Mouse (Mus musculus) forebrain, embryonic 15.5 days (tissue): ENCODE data around the gene Rhbdf1. TPM values are rescaled to one million over a fixed set of nuclear protein-coding genes. Genes with fewer than 3 reads are reported as not detected.
A peak's percentile ranks its signal among the peaks of the same experiment; 100 is the strongest.

Experiments used
- ATAC-seq: fragments of 200-750 bp; cut with Nextera tagmentation; replicated peaks from 2 replicates; pipeline ENCODE4 v1.8.0; 2017; ENCODE audit warnings: mild to moderate bottlenecking, moderate TSS enrichment, moderate library complexity
- H3K27ac ChIP-seq: fragments of 300-500 bp; sonication (generic); replicated peaks from 2 replicates; pipeline ENCODE4 v1.5.1; 2015; ENCODE audit warnings: mild to moderate bottlenecking, inconsistent platforms
- H3K27me3 ChIP-seq: fragments of 300-500 bp; sonication (generic); 2 replicates; pipeline ENCODE4 v1.6.1; 2015; ENCODE audit warnings: inconsistent platforms
- H3K36me3 ChIP-seq: fragments of 300-500 bp; sonication (generic); 2 replicates; pipeline ENCODE4 v1.6.1; 2015; ENCODE audit warnings: mild to moderate bottlenecking, inconsistent platforms
- H3K4me1 ChIP-seq: fragments of 300-500 bp; sonication (generic); 2 replicates; pipeline ENCODE4 v1.6.1; 2015; ENCODE audit warnings: inconsistent platforms
- H3K4me2 ChIP-seq: fragments of 300-500 bp; sonication (generic); replicated peaks from 2 replicates; pipeline ENCODE4 v1.6.1; 2015; ENCODE audit warnings: mild to moderate bottlenecking, inconsistent platforms
- H3K4me3 ChIP-seq: fragments of 300-500 bp; sonication (generic); 2 replicates; pipeline ENCODE4 v1.5.1; 2015; ENCODE audit warnings: mild to moderate bottlenecking, inconsistent platforms
- H3K9ac ChIP-seq: fragments of 300-500 bp; sonication (generic); replicated peaks from 2 replicates; pipeline ENCODE4 v1.6.1; 2015; ENCODE audit warnings: mild to moderate bottlenecking, inconsistent platforms
- H3K9me3 ChIP-seq: fragments of 300-500 bp; sonication (generic); 2 replicates; pipeline ENCODE4 v1.6.1; 2016; ENCODE audit warnings: inconsistent platforms
- WGBS: fragments of 180-500 bp; shearing (Covaris S2); methylation state at CpG from one replicate; pipeline ENCODE4 v1.1.7; 2015; ENCODE audit warnings: mixed read lengths; 5-methylcytosine and 5-hydroxymethylcytosine counted together
- polyA plus RNA-seq: library from polyadenylated mRNA; unstranded; fragments of >200 nt; fragmentation: Nextera tagmentation; extraction: Ambion mirVana; gene quantifications from 2 replicates; pipeline ENCODE4 v1.2.1, GENCODE M21; 2015

Rhbdf1 gene
- polyA plus RNA-seq, 1 experiment from 2014 or later = 16.7 TPM

- no peaks in the 10 kb centered on the region for H3K27me3 ChIP-seq
- H3K4me3 ChIP-seq = no peak overlapping the region
- no peak overlapping the region for H3K27ac ChIP-seq
- H3K9ac ChIP-seq = no peak overlapping the region
- no peaks in the 10 kb centered on the region for H3K9me3 ChIP-seq
- no peak for ATAC-seq
- no peaks in the 10 kb centered on the region for H3K4me1 ChIP-seq
- H3K4me2 ChIP-seq = no peak overlapping the region
- peaks cover 40% of the 10 kb centered on the region for H3K36me3 ChIP-seq
- WGBS = 86% methylated on average over 8 of the region's 8 CpGs
These were observed 29.0 kb upstream of the Rhbdf1 start for GRCm38 (mm10) chr11:32250880-32251763.

GRCm38 (mm10) chr11:32248350-32248749 lies 26.2 kb upstream of the Rhbdf1 start:
- H3K4me2 ChIP-seq = no peak overlapping the region
- no peaks in the 10 kb centered on the region for H3K27me3 ChIP-seq
- no peaks in the 10 kb centered on the region for H3K4me1 ChIP-seq
- no peak overlapping the region for H3K27ac ChIP-seq
- H3K36me3 ChIP-seq = peaks cover 46% of the 10 kb centered on the region
- H3K9ac ChIP-seq = no peak overlapping the region
- no peaks in the 10 kb centered on the region for H3K9me3 ChIP-seq
- WGBS = 80% methylated on average over 3 of the region's 3 CpGs
- ATAC-seq = no peak
- H3K4me3 ChIP-seq = no peak overlapping the region

- Histone ChIP-seq H3K27ac (no peak overlapping the region), H3K27me3 (no peaks in the 10 kb centered on the region), H3K4me1 (no peaks in the 10 kb centered on the region), H3K4me3 (no peak overlapping the region), H3K36me3 (peaks cover 39% of the 10 kb centered on the region), H3K9ac (no peak overlapping the region), H3K4me2 (no peak overlapping the region), H3K9me3 (no peaks in the 10 kb centered on the region)
- ATAC-seq = no peak
These were observed 25.0 kb upstream of the Rhbdf1 start for GRCm38 (mm10) chr11:32247068-32247467.

GRCm38 (mm10) chr11:32245614-32246013 lies 23.5 kb upstream of the Rhbdf1 start:
- no peak overlapping the region for H3K4me2 ChIP-seq
- H3K27me3 ChIP-seq = no peaks in the 10 kb centered on the region
- no peak for ATAC-seq
- H3K9me3 ChIP-seq = no peaks in the 10 kb centered on the region
- no peaks in the 10 kb centered on the region for H3K4me1 ChIP-seq
- 95% methylated on average over 6 of the region's 6 CpGs for WGBS
- H3K4me3 ChIP-seq = no peak overlapping the region
- H3K36me3 ChIP-seq = peaks cover 44% of the 10 kb centered on the region
- no peak overlapping the region for H3K9ac ChIP-seq
- no peak overlapping the region for H3K27ac ChIP-seq

- no peaks in the 10 kb centered on the region for H3K4me1 ChIP-seq
- no peak for ATAC-seq
- H3K27me3 ChIP-seq = no peaks in the 10 kb centered on the region
- H3K9ac ChIP-seq = no peak overlapping the region
- H3K36me3 ChIP-seq = peaks cover 47% of the 10 kb centered on the region
- H3K4me3 ChIP-seq = no peak overlapping the region
- WGBS = 88% methylated on average over 1 of the region's 1 CpGs
- H3K27ac ChIP-seq = no peak overlapping the region
- H3K4me2 ChIP-seq = no peak overlapping the region
- no peaks in the 10 kb centered on the region for H3K9me3 ChIP-seq
These were observed 22.5 kb upstream of the Rhbdf1 start for GRCm38 (mm10) chr11:32244617-32245016.

- ATAC-seq = no peak
- Histone ChIP-seq H3K4me3 (no peak overlapping the region), H3K27ac (no peak overlapping the region), H3K27me3 (no peaks in the 10 kb centered on the region), H3K4me2 (no peak overlapping the region), H3K9me3 (no peaks in the 10 kb centered on the region), H3K36me3 (peaks cover 45% of the 10 kb centered on the region), H3K4me1 (no peaks in the 10 kb centered on the region), H3K9ac (no peak overlapping the region)
- 91% methylated on average over 3 of the region's 3 CpGs for WGBS
These were observed 22.0 kb upstream of the Rhbdf1 start for GRCm38 (mm10) chr11:32244064-32244463.

GRCm38 (mm10) chr11:32243205-32243955 lies 21.3 kb upstream of the Rhbdf1 start:
- 83% methylated on average over 7 of the region's 7 CpGs for WGBS
- H3K36me3 ChIP-seq = peaks cover 42% of the 10 kb centered on the region
- H3K9me3 ChIP-seq = no peaks in the 10 kb centered on the region
- no peak overlapping the region for H3K9ac ChIP-seq
- H3K27me3 ChIP-seq = no peaks in the 10 kb centered on the region
- H3K4me1 ChIP-seq = peaks cover 2% of the 10 kb centered on the region
- ATAC-seq = no peak
- no peak overlapping the region for H3K27ac ChIP-seq
- H3K4me3 ChIP-seq = no peak overlapping the region
- H3K4me2 ChIP-seq = no peak overlapping the region

- ATAC-seq = no peak
- H3K9ac ChIP-seq = no peak overlapping the region
- H3K36me3 ChIP-seq = peaks cover 36% of the 10 kb centered on the region
- no peak overlapping the region for H3K4me3 ChIP-seq
- no peak overlapping the region for H3K4me2 ChIP-seq
- no peaks in the 10 kb centered on the region for H3K27me3 ChIP-seq
- no peaks in the 10 kb centered on the region for H3K9me3 ChIP-seq
- 91% methylated on average over 3 of the region's 3 CpGs for WGBS
- H3K4me1 ChIP-seq = peaks cover 14% of the 10 kb centered on the region
- no peak overlapping the region for H3K27ac ChIP-seq
These were observed 20.1 kb upstream of the Rhbdf1 start for GRCm38 (mm10) chr11:32242209-32242608.

- peaks cover 22% of the 10 kb centered on the region for H3K4me1 ChIP-seq
- no peaks in the 10 kb centered on the region for H3K9me3 ChIP-seq
- peaks cover 30% of the 10 kb centered on the region for H3K36me3 ChIP-seq
- no peak overlapping the region for H3K4me2 ChIP-seq
- no peak overlapping the region for H3K27ac ChIP-seq
- no peak overlapping the region for H3K9ac ChIP-seq
- H3K4me3 ChIP-seq = no peak overlapping the region
- ATAC-seq = no peak
- H3K27me3 ChIP-seq = no peaks in the 10 kb centered on the region
These were observed 19.3 kb upstream of the Rhbdf1 start for GRCm38 (mm10) chr11:32241391-32241790.

- peak; percentile 35; the same call in 1 of the 2 replicates for ATAC-seq
These were observed 16.2 kb upstream of the Rhbdf1 start for GRCm38 (mm10) chr11:32238093-32238860.

GRCm38 (mm10) chr11:32237411-32237795 lies 15.3 kb upstream of the Rhbdf1 start:
- Histone ChIP-seq H3K27ac (no peak overlapping the region), H3K9ac (no peak overlapping the region), H3K4me1 (peaks cover 53% of the 10 kb centered on the region), H3K4me3 (no peak overlapping the region), H3K9me3 (no peaks in the 10 kb centered on the region), H3K27me3 (no peaks in the 10 kb centered on the region), H3K4me2 (no peak overlapping the region), H3K36me3 (peaks cover 26% of the 10 kb centered on the region)
- WGBS = 90% methylated on average over 3 of the region's 3 CpGs
- ATAC-seq = no peak

More at GRCm38 (mm10) chr11:32238093-32238860, 16.2 kb upstream of the Rhbdf1 start:
- 69% methylated on average over 5 of the region's 5 CpGs for WGBS
- peaks cover 24% of the 10 kb centered on the region for H3K36me3 ChIP-seq
- no peak overlapping the region for H3K4me3 ChIP-seq
- H3K9me3 ChIP-seq = no peaks in the 10 kb centered on the region
- no peak overlapping the region for H3K9ac ChIP-seq
- no peak overlapping the region for H3K4me2 ChIP-seq
- 0 out of 2 replicates have a peak overlapping the region, but pooled peaks have one; percentile 23 for H3K27ac ChIP-seq
- H3K27me3 ChIP-seq = no peaks in the 10 kb centered on the region
- H3K4me1 ChIP-seq = peaks cover 53% of the 10 kb centered on the region
